Mouse (Mus musculus) layer of hippocampus, adult 9-10 months (tissue): ENCODE data around the gene Arhgap24.

Source experiments
- DNase-seq: peaks from one replicate; pipeline ENCODE4 v3.0.0; 2022; ENCODE audit warnings: low spot score

Arhgap24 gene

GRCm38 (mm10) chr5:102481215-102482211 lies at the start of gene Arhgap24:
Gene Arhgap24, plus strand, starts transcription at chr5:102481391.
- no peak for DNase-seq

GRCm38 (mm10) chr5:102434182-102434581 lies 47.0 kb upstream of the Arhgap24 start:
- no peak for DNase-seq

GRCm38 (mm10) chr5:102436581-102436980 lies 44.6 kb upstream of the Arhgap24 start:
- no peak for DNase-seq

- no peak for DNase-seq
Measured at GRCm38 (mm10) chr5:102439119-102439877, 41.9 kb upstream of the Arhgap24 start.

GRCm38 (mm10) chr5:102447436-102447835 lies 33.8 kb upstream of the Arhgap24 start:
- DNase-seq: no peak

GRCm38 (mm10) chr5:102450897-102451296 lies 30.3 kb upstream of the Arhgap24 start:
- DNase-seq: no peak

GRCm38 (mm10) chr5:102452079-102452797 lies 29.0 kb upstream of the Arhgap24 start:
- DNase-seq: no peak

GRCm38 (mm10) chr5:102453324-102453723 lies 27.9 kb upstream of the Arhgap24 start:
- no peak for DNase-seq

- no peak for DNase-seq
Measured at GRCm38 (mm10) chr5:102455247-102455646, 25.9 kb upstream of the Arhgap24 start.

GRCm38 (mm10) chr5:102460452-102461197 lies 20.6 kb upstream of the Arhgap24 start:
- no peak for DNase-seq

GRCm38 (mm10) chr5:102462948-102463347 lies 18.2 kb upstream of the Arhgap24 start:
- no peak for DNase-seq

- DNase-seq: no peak
Measured at GRCm38 (mm10) chr5:102465372-102465771, 15.8 kb upstream of the Arhgap24 start.

- no peak for DNase-seq
Measured at GRCm38 (mm10) chr5:102468292-102468691, 12.9 kb upstream of the Arhgap24 start.

GRCm38 (mm10) chr5:102470284-102470683 lies 10.9 kb upstream of the Arhgap24 start:
- no peak for DNase-seq

- no peak for DNase-seq
Measured at GRCm38 (mm10) chr5:102478076-102478475, 3.1 kb upstream of the Arhgap24 start.

GRCm38 (mm10) chr5:102483285-102483975 lies 2.2 kb downstream of the Arhgap24 start:
- DNase-seq: no peak

- DNase-seq: no peak
Measured at GRCm38 (mm10) chr5:102491554-102491953, 10.4 kb downstream of the Arhgap24 start.

GRCm38 (mm10) chr5:102492152-102492551 lies 11.0 kb downstream of the Arhgap24 start:
- no peak for DNase-seq

GRCm38 (mm10) chr5:102494827-102495226 lies 13.6 kb downstream of the Arhgap24 start:
- no peak for DNase-seq

GRCm38 (mm10) chr5:102497205-102497604 lies 16.0 kb downstream of the Arhgap24 start:
- no peak for DNase-seq

GRCm38 (mm10) chr5:102498747-102499146 lies 17.6 kb downstream of the Arhgap24 start:
- DNase-seq: no peak
